Mouse (Mus musculus) effector memory CD4-positive, alpha-beta T cell, adult 5 months (primary cell): Measurements from ENCODE around the gene Mapk6. TPM values are rescaled to one million over a fixed set of nuclear protein-coding genes. Genes with fewer than 3 reads are reported as not detected.

ENCODE experiments used
- polyA plus RNA-seq: library from polyadenylated mRNA; unstranded; fragments of 100-300 nt; shearing (Covaris generic); gene quantifications from one replicate; pipeline ENCODE4 v1.2.1, GENCODE M21; 2017

Gene Mapk6
- polyA plus RNA-seq: 114 TPM

GRCm38 (mm10) chr9:75409852-75410378 is at the start of gene Mapk6:
Mapk6 (minus strand) TSS chr9:75410005.

GRCm38 (mm10) chr9:75440796-75441666 is 31.2 kb upstream of the Mapk6 start, which contains the start of gene Leo1:
Leo1 (plus strand) TSS chr9:75441524.

GRCm38 (mm10) chr9:75347458-75347857 is 62.3 kb downstream of the Mapk6 start, which contains the start of gene Bcl2l10:
Bcl2l10 (plus strand) TSS chr9:75347758.

Other genes with a start within 250 kb of the Mapk6 start
- 0.24 TPM for gene Myo5c, start 178.0 kb downstream of the Mapk6 start, polyA plus RNA-seq
- 6.0 TPM for gene Gnb5, start 103.7 kb downstream of the Mapk6 start, polyA plus RNA-seq
- gene Bcl2l10, start 62.2 kb downstream of the Mapk6 start, polyA plus RNA-seq: not detected
- gene Leo1, start 31.5 kb upstream of the Mapk6 start, polyA plus RNA-seq: 21.2 TPM
- gene Tmod3, start 149.7 kb upstream of the Mapk6 start, polyA plus RNA-seq: 152 TPM
- gene Tmod2, start 201.3 kb upstream of the Mapk6 start, polyA plus RNA-seq: 0.51 TPM
- gene Lysmd2, start 215.7 kb upstream of the Mapk6 start, polyA plus RNA-seq: 45.1 TPM